Mouse (Mus musculus) cerebellum, adult 11-12 months (tissue): ENCODE measurements around the gene Shox2.

Experiments used
- DNase-seq: peaks from one replicate; pipeline ENCODE4 v3.0.0; 2022

Shox2 gene

DNA sequence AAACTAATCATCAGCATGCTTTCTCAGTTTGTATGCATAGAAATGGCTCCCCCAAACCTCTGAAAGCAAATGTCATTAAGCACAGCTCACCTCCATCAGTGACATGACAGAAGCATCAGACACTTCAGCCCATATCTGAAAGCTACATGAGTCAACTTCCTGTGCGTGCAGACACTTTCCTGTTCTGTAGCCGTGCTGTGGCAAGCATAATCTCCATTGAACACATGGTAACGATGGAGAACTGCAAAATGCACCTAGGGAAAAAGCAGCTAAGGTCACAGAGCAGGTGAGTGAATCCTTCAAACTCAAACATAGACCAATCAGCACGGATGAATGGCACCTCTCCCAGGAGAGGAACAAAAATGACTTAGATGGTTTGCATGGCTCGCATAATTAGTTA is 21.6 kb downstream of the Shox2 start:
- DNase-seq = no peak

DNA sequence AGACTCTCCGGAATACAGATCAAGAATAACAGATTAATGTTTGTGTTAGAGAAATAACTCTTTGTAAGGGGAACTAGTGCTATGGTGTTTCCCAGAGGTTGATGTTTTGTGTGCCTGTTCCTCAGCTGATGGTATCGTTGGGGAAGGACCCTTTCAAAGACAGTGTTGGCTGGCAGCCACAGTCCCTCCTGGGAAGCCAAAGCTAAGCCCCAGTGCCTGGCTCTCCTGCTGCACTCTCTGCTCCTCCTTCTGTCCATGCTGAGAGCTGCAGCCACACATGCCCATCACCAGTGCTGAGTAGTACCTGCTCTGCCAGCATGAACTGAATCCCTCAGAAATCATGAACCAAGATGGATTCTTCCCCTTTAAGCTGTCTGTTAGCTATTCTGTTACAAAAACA is 26.4 kb downstream of the Shox2 start:
- DNase-seq = no peak

- no peak for DNase-seq
Measured at GRCm38 (mm10) chr3:66939675-66940074, 41.9 kb downstream of the Shox2 start.

DNA sequence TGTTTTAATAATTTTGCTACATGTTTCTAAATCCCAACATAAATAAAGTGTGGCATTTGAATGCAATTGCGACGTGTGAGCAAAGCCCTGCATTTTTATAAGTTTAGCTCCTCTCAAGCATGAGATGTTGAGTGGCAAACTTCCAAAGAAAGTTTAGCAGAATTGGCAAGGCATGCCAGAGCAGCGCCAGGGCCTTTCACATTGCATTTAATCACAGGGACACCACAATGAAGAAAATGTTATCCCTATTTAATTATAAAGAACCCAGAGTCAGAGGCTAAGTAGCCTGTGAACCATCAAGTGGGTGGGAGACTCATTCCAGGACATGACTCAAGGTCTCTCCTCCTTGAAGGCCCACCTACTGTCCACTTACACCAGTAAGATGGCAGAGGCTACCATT is 59.1 kb downstream of the Shox2 start:
- no peak for DNase-seq
